Mouse (Mus musculus): ENCODE measurements around the gene 1700013G24Rik. TPM values are rescaled to one million over a fixed set of nuclear protein-coding genes. Genes with fewer than 3 reads are reported as not detected.

1700013G24Rik gene
- polyA plus RNA-seq (2017; shearing (Covaris generic)) = not detected

DNA sequence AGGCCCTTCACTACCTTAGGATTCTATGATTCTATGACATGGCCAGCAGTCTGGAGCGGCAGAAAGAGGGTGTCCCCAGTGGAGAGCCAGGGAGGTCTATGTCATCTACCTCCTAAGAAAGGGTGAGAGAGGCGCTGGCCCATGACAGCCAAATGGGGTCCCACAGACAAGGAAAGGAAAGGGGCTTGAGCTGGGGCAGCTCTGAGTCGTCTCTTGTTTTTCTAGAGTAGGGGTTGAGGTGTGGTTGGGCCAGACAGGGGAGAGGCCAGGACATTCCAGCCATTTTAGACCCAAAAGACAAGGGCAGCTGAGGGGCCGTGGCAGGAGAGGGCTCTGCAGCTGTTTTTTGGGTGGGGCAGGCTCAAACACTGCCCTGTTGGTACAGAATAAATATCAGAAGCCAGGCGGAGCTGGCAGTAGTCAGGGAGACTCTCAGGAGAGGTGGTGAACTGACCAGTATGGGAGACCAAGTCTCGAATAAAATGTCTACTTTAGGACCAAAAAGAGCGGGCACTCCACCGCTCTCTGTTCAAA, at the start of gene 1700013G24Rik:
Gene 1700013G24Rik, plus strand, starts transcription at position 51 of the 534 bp plus-strand sequence.

DNA sequence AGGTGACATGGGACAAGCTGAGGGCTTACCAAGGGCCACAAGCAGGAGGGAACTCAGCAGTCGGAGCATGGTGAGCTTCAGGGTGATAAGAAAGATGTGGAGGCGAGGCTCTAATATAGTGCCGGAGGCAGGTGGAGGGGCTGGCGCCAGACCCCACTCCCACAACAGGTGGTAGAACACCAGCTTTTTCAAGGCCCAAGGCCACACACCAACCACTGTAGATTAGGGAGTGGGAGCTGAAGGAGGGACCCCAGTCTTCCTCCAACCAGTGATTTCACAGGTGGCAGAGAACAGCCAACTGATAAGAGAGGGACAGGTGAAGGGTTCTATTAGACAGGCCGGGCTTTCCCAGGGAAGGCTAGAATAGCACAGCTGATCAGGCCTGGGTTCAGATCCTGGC, 43.4 kb upstream of the 1700013G24Rik start, which contains the start of gene Cela3a:
Gene Cela3a, minus strand, starts transcription at position 101 of the 400 bp plus-strand sequence.

DNA sequence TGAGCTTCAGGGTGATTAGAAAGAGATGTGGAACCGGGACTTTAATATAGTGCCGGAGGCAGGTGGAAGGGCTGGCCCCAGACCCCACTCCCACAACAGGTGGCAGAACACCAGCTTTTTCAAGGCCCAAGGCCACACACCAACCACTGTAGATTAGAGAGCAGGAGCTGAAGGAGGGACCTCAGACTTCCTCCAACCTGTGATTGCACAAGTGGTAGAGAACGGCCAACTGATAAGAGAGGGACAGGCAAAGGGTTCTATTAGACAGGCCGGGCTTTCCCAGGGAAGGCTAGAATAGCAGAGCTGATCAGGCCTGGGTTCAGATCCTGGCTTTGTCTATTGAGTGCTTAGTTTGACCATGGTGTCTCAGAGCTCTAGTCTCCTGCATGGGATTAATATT, 22.6 kb upstream of the 1700013G24Rik start, which contains the start of gene Cela3b:
Gene Cela3b, minus strand, starts transcription at position 39 of the 400 bp plus-strand sequence.

DNA sequence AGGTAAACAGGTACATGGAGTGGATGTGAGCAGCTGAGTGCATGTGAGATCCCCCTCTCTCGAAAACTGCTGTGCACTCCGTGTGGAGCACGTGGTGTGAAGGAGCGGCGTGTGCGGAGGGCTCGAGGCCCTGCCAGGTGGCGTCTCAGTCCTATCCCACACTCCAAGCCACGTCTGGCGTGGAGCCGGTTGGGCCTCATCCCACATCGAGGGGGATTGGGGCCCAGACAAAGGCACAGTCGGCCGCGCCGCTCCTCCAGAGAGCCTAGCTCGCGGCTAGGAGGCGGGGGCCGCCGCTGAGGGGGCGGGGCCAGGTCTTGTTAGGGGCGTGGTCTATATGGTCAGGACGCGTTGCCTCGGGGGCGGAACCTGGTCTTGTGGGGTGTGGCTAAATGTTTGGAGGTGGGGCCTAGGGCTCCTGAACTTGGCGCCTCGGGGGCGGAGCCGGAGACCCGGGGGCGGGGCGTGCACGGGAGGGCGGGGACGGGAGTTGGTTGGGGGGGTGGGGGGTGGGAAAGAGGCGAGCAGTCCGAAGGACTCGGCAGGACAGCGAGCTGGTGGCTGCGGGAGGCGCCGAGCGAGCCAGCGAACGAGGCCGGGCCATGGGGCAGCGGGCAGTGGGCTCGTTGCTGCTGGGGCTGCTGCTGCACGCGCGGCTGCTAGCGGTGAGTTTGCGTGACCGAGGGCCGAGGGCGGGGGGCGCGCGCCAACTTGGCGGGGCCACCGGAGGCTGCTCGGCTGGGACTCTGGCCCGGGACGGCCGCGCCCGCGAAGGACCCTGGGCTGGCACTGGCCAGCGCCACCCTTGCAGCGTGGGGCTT, 15.4 kb downstream of the 1700013G24Rik start, which contains the start of gene Hspg2:
Gene Hspg2, plus strand, starts transcription at position 510 of the 821 bp plus-strand sequence.

Other genes with a start within 250 kb of the 1700013G24Rik start
- not detected for gene Wnt4, start 175.8 kb upstream of the 1700013G24Rik start, polyA plus RNA-seq (2017; shearing (Covaris generic))
- gene Cdc42, start 95.6 kb upstream of the 1700013G24Rik start, polyA plus RNA-seq (2017; shearing (Covaris generic)) = 988 TPM
- gene Cela3a, start 43.5 kb upstream of the 1700013G24Rik start, polyA plus RNA-seq (2017; shearing (Covaris generic)) = not detected
- not detected for gene Cela3b, start 22.7 kb upstream of the 1700013G24Rik start, polyA plus RNA-seq (2017; shearing (Covaris generic))
- gene Hspg2, start 15.5 kb downstream of the 1700013G24Rik start, polyA plus RNA-seq (2017; shearing (Covaris generic)) = not detected
- not detected for gene Ldlrad2, start 121.3 kb downstream of the 1700013G24Rik start, polyA plus RNA-seq (2017; shearing (Covaris generic))
- 171 TPM for gene Usp48, start 140.5 kb downstream of the 1700013G24Rik start, polyA plus RNA-seq (2017; shearing (Covaris generic))
- 3.1 TPM for gene Rap1gap, start 211.4 kb downstream of the 1700013G24Rik start, polyA plus RNA-seq (2017; shearing (Covaris generic))

Data from effector memory CD4-positive, alpha-beta T cell, adult 7 months (primary cell).